Mouse (Mus musculus) hematopoietic stem cell, adult 5-6 weeks (primary cell): ENCODE results near the gene Irs3. TPM values are rescaled to one million over a fixed set of nuclear protein-coding genes. Genes with fewer than 3 reads are reported as not detected.
A peak's percentile ranks its signal among the peaks of the same experiment; 100 is the strongest.

Source experiments
- ATAC-seq, 2 experiments: fragments of 125-278 bp in 1 of 2; replicated peaks in 1 of 2; 2 replicates each; pipeline ENCODE4 v1.8.0; 2016 to 2017; ENCODE audit warnings: inconsistent platforms in 2 of 2, mild to moderate bottlenecking in 2 of 2, moderate number of reproducible peaks in 2 of 2, low read depth in 1 of 2, moderate TSS enrichment in 1 of 2; ENCODE audit not compliant: low FRiP score in 2 of 2, poor library complexity in 2 of 2, severe bottlenecking in 2 of 2, insufficient read depth in 1 of 2, low TSS enrichment in 1 of 2
- total RNA-seq: library from RNA; stranded (forward); fragments of 172-1452, 232-1000 nt; gene quantifications from 2 replicates; pipeline ENCODE4 v1.2.3, GENCODE M21; 2017

Irs3 gene
- total RNA-seq, 1 experiment from 2014 or later = not detected

- ATAC-seq = no peak
These were observed 37.5 kb downstream of the Irs3 start for GRCm38 (mm10) chr5:137607860-137608653.

DNA sequence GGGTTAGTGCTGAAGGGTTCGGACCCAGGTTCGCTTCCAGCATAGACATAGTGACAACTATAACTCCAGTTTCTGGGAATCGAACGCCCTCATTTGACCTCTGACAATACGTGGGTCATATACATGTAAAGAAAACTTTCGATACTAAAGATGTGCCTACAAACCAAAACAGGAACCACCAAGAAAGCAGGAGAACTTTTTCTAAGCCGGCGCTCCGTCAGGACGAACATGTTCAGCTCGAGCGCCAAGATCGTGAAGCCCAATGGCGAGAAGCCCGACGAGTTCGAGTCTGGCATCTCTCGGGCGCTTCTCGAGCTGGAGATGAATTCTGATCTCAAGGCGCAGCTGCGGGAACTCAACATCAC is 44.2 kb downstream of the Irs3 start:
- ATAC-seq = no peak

GRCm38 (mm10) chr5:137600619-137601364 is 44.7 kb downstream of the Irs3 start, which contains the start of gene Mospd3:
Gene Mospd3 (minus strand): TSS chr5:137601058.
- ATAC-seq = peak; percentile 94 to 95

DNA sequence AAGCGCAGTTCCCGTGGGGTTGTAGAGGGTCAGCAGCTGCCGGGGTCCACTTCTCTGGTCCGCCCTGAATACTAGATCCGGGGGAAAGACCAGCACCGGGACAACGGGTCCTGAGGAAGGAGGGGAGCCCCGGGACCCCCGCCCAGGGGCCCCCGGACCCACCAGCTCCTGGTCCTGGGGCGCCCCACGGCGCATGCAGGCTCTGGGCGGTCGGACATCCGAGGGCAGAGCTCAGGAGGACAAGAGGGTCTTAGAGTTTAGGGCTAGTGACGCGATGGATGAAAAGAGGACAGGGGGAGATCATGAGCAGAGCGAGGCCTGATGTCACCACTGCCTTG is 45.3 kb downstream of the Irs3 start:
- ATAC-seq = peak in 1 of 2 experiments; percentile 10; a peak in 1 of 4 replicates

DNA sequence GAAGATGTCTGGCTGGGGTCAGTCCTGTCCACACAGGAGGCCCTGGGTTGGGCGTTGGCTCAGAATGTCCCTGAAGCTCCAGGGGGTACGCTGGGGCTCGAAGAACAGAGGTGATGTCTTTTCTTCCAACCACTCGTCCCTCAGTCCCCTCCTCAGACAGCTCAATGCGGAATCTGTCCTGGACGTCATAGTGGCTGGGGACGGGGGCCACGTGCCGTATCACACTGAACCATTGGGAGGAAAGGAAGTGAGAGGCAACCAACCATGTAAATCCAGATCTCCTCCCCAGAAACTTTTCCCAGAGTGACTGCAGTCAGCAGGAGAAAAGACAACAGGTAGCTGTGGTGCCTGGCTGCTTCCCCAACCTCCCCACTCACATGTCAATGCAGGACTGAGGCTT is 45.9 kb downstream of the Irs3 start:
- ATAC-seq = no peak

DNA sequence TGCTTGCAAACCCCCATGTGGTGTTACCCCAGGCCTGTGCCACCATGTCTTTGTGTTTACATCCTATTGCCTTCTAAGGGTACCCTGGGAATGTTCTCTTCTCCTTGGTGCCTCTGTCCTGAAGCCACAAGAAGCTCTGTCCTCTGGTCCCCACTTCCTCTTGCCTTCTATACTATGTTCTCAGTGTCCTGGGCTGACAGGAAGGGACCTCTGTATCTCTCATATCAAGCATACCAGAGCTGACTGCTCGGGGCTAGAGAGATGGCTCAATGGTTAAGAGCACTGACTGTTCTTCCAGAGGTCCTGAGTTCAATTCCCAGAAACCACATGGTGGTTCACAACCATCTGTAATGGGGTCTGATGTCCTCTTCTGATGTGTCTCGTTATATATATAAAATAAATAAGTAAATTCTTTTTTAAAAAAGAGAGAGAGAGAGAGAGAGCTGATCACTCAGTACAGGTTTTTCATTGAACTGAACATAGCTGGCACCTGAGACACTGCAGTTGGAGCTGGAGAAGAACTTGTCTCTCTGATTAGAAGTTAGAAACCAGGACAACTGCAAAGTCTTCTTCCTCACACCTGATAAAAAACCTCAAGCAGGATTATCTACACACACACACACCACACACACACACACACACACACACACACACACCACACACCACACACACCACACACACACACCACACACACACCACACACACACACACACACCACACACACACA is 47.3 kb downstream of the Irs3 start:
- ATAC-seq = no peak

DNA sequence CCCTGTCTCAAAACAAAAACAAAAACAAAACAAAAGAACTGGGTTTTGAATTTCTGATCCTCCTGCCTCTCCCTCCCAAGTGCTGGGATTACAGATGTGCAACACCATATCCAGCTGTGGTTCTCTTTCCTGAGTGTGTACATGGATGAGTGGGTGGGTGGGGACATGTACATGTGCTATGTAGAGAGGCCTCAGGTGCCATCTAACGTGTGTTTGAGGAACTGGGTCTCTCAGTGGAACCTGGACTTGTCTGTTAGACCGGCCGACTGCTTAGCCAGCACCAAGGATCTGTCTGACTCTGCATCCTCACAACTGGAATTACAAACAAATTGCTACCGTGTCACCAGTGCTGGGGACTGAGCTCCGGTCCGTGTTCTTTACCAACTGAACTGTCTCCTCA is 47.9 kb downstream of the Irs3 start:
- no peak for ATAC-seq

DNA sequence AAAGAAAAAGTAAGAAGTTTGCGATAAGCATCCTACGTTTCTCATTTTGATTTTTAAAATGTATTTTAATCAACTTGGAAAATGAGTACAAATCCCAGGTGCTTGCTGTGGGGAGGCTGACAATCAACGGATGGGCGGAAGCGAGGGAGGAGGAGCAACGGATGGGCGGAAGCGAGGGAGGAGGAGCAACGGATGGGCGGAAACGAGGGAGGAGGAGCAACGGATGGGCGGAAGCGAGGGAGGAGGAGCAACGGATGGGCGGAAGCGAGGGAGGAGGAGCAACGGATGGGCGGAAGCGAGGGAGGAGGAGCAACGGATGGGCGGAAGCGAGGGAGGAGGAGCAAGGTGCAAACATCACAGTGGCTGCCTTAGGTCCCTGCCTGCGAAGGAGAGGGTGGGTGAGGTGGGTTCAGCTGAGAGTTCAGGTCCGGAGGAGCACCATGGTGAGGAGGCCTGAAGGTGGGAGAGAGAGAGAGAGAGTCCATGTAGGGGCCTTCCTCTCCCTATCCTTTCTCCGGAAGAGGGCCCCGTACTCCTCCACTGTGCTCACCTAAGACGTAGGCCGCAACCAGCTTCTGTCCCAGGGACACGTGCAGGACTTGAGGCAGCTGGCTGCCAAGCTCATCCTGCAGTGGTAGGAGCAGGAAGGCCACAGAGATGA is 48.8 kb downstream of the Irs3 start:
- peak; percentile 18 to 20; a peak in 1 of 4 replicates for ATAC-seq

- ATAC-seq = no peak
These were observed 49.6 kb downstream of the Irs3 start for GRCm38 (mm10) chr5:137595921-137596320.

Other genes starting within 250 kb of the Irs3 start
- gene Zan, start 168.7 kb downstream of the Irs3 start, total RNA-seq = 0.35 and 0.50 TPM in 2 replicates
- 22.0 and 22.1 TPM in 2 replicates for gene Pop7, start 143.2 kb downstream of the Irs3 start, total RNA-seq
- gene Gigyf1, start 127.2 kb downstream of the Irs3 start, total RNA-seq = 13.4 and 16.3 TPM in 2 replicates
- not detected in 2 replicates for gene Epo, start 112.5 kb downstream of the Irs3 start, total RNA-seq
- gene Gnb2, start 112.2 kb downstream of the Irs3 start, total RNA-seq = 147 and 171 TPM in 2 replicates
- gene Actl6b, start 92.2 kb downstream of the Irs3 start, total RNA-seq = not detected in 2 replicates
- 39.0 and 50.7 TPM in 2 replicates for gene Tfr2, start 75.9 kb downstream of the Irs3 start, total RNA-seq
- 8.3 and 10.3 TPM in 2 replicates for gene Mospd3, start 44.7 kb downstream of the Irs3 start, total RNA-seq
- not detected in 2 replicates for gene Pcolce, start 31.9 kb downstream of the Irs3 start, total RNA-seq
- not detected in 2 replicates for gene Fbxo24, start 16.7 kb downstream of the Irs3 start, total RNA-seq
- gene Lrch4, start 16.6 kb downstream of the Irs3 start, total RNA-seq = 26.4 and 43.3 TPM in 2 replicates
- 4.0 and 6.4 TPM in 2 replicates for gene Gm20605, start 16.5 kb downstream of the Irs3 start, total RNA-seq
- 8.6 and 12.9 TPM in 2 replicates for gene Sap25, start 4.4 kb downstream of the Irs3 start, total RNA-seq
- 8.4 and 11.0 TPM in 2 replicates for gene Agfg2, start 39.0 kb upstream of the Irs3 start, total RNA-seq
- 0.05 and 0.25 TPM in 2 replicates for gene Nyap1, start 95.9 kb upstream of the Irs3 start, total RNA-seq
- gene Tsc22d4, start 100.0 kb upstream of the Irs3 start, total RNA-seq = 61.0 and 67.7 TPM in 2 replicates
- 15.3 and 61.5 TPM in 2 replicates for gene Ppp1r35, start 133.1 kb upstream of the Irs3 start, total RNA-seq
- gene Mepce, start 141.9 kb upstream of the Irs3 start, total RNA-seq = 30.4 and 31.8 TPM in 2 replicates
- 21.3 and 27.6 TPM in 2 replicates for gene Zcwpw1, start 142.1 kb upstream of the Irs3 start, total RNA-seq
- 17.7 and 22.2 TPM in 2 replicates for gene Pilra, start 190.6 kb upstream of the Irs3 start, total RNA-seq
- 6.0 and 12.3 TPM in 2 replicates for gene Pilrb1, start 212.4 kb upstream of the Irs3 start, total RNA-seq
- 3.7 and 17.8 TPM in 2 replicates for gene Pilrb2, start 226.1 kb upstream of the Irs3 start, total RNA-seq